Mouse (Mus musculus): ENCODE data around the gene H2-Aa. TPM values are rescaled to one million over a fixed set of nuclear protein-coding genes. Genes with fewer than 3 reads are reported as not detected.

H2-Aa gene
- polyA plus RNA-seq, 1 experiment, result 508 TPM

DNA sequence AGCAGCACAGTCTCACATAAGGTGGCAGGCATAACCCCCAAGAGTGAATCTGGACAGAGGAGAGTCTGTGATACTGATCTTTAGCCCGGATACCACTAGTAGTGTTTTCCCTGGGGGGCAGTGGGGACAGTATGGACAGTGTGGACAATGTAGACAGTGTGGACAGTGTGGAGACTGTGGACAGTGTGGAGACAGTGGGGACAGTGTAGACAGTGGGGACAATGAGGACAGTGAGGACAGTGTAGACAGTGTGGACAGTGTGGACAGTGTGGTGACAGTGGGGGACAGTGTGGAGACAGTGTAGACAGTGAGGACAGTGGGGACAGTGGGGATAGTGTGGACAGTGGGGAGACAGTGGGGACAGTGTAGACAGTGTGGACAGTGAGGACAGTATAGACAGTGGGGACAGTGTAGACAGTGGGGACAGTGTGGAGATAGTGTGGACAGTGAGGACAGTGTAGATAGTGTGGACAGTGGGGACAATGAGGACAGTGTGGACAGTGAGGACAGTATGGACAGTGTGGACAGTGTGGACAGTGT lies 7.1 kb downstream of the H2-Aa start:
- no peaks in the 10 kb centered on the region for H3K4me1 ChIP-seq (ENCODE audit: control insufficient read depth, insufficient read depth, low read length)
- H3K4me3 ChIP-seq (ENCODE audit: insufficient read depth, low read depth, low read length), result no peak overlapping the region
- 78% methylated on average over 1 of the region's 1 CpGs for WGBS
- TF ChIP-seq POLR2A (IDR thresholded peaks at IDR 0.05; ENCODE audit: insufficient read depth, low read depth, low read length), result no peak
- no peak for TF ChIP-seq CTCF (IDR thresholded peaks at IDR 0.05; ENCODE audit: insufficient read depth, low read depth, low read length)
- H3K27ac ChIP-seq (ENCODE audit: insufficient read depth, low read depth, low read length), result no peak overlapping the region

DNA sequence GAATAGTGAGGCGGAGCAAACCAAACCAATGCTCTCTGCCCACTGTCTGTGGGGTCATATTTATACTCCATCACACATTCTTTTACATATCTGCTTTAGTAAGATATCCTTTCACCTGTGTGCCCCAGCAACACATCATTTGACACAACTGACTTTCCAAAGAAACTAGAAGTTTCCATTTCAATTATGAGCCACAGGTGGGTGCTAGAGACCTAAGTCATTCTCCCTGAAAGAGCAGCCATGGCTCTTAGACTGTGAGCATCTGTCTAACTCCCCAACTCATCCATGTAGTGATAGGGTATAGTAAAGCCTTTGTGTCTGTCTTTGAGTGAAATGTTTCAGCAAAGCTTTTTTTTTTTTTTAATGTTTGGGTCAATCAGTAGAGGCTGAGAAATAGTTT lies 15.5 kb downstream of the H2-Aa start:
- TF ChIP-seq CTCF (IDR thresholded peaks at IDR 0.05; ENCODE audit: insufficient read depth, low read depth, low read length) (no peak), POLR2A (IDR thresholded peaks at IDR 0.05; ENCODE audit: insufficient read depth, low read depth, low read length) (no peak)
- Histone ChIP-seq H3K4me3 (ENCODE audit: insufficient read depth, low read depth, low read length) (no peak overlapping the region), H3K4me1 (ENCODE audit: control insufficient read depth, insufficient read depth, low read length) (no peaks in the 10 kb centered on the region), H3K27ac (ENCODE audit: insufficient read depth, low read depth, low read length) (no peak overlapping the region)
- WGBS, result 97% methylated on average over 1 of the region's 1 CpGs

DNA sequence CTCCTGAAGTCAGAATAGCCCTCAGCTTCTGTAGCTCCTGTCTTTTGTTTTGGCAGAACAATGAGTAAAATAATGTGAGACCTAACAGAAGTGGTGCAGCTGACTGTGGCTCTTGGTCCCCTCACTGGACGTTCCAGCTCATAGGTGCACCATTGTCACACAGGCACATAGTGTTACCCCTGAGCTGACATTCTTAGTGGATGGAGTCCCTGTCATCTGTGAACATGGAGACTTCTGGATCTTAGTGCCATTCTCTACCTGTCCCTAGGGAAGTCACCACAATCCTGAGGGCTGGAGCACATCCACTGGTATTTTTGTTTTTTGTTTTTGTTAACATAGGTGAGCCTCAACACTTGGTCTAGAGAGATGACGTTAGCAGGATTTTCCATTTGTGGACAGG lies 16.7 kb downstream of the H2-Aa start:
- TF ChIP-seq CTCF (IDR thresholded peaks at IDR 0.05; ENCODE audit: insufficient read depth, low read depth, low read length) (no peak), POLR2A (IDR thresholded peaks at IDR 0.05; ENCODE audit: insufficient read depth, low read depth, low read length) (no peak)
- no peak overlapping the region for H3K27ac ChIP-seq (ENCODE audit: insufficient read depth, low read depth, low read length)
- 74% methylated on average over 2 of the region's 2 CpGs for WGBS
- no peaks in the 10 kb centered on the region for H3K4me1 ChIP-seq (ENCODE audit: control insufficient read depth, insufficient read depth, low read length)
- no peak overlapping the region for H3K4me3 ChIP-seq (ENCODE audit: insufficient read depth, low read depth, low read length)

DNA sequence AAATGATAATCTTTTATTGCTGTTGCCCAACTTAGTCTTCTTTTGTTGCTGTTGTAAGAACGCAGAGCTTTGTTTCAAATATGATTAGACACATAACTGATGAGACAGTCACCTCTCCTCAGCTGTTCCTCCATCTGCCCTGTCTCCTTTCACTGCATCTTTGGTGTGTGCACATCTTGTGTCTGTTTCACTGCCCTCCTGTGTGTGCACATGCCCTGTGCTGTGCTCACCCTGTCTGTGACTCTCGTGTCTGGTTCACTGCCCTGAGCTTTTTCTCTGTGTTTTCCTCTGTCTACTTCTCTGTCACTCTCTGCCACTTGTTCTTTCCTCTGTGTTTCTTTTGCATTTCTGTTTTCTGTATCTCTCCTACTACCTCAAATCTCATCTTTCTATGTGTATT lies 17.4 kb downstream of the H2-Aa start:
- no peak for TF ChIP-seq CTCF (IDR thresholded peaks at IDR 0.05; ENCODE audit: insufficient read depth, low read depth, low read length)
- no peak for TF ChIP-seq POLR2A (IDR thresholded peaks at IDR 0.05; ENCODE audit: insufficient read depth, low read depth, low read length)
- H3K4me3 ChIP-seq (ENCODE audit: insufficient read depth, low read depth, low read length), result no peak overlapping the region
- WGBS, result 82% methylated on average over 2 of the region's 2 CpGs
- no peak overlapping the region for H3K27ac ChIP-seq (ENCODE audit: insufficient read depth, low read depth, low read length)
- peaks cover under 1% of the 10 kb centered on the region; the same call in 1 of the 2 replicates for H3K4me1 ChIP-seq (ENCODE audit: control insufficient read depth, insufficient read depth, low read length)

DNA sequence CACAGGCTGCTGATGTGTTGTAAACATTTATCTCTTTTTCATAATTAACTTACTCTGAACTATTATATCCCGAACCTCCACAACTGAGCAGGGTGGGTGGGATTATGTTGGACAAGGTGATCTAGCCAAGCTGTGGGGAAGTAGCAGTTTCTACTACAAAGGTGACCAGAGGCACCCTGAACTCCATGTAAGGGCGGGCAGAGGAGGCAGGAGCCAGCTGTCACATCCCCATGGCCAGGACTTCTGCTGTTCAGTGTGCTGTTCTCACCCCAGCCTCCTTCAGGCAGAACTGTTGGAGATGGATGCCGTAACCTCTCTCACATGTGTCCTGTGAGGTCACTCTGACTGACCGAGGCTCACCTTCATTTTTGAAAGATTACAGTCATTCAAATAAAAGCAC lies 17.8 kb downstream of the H2-Aa start:
- 81% methylated on average over 4 of the region's 4 CpGs for WGBS
- H3K4me3 ChIP-seq (ENCODE audit: insufficient read depth, low read depth, low read length), result no peak overlapping the region
- TF ChIP-seq CTCF (IDR thresholded peaks at IDR 0.05; ENCODE audit: insufficient read depth, low read depth, low read length) (no peak), POLR2A (IDR thresholded peaks at IDR 0.05; ENCODE audit: insufficient read depth, low read depth, low read length) (no peak)
- H3K4me1 ChIP-seq (ENCODE audit: control insufficient read depth, insufficient read depth, low read length), result peaks cover 4% of the 10 kb centered on the region
- no peak overlapping the region for H3K27ac ChIP-seq (ENCODE audit: insufficient read depth, low read depth, low read length)

DNA sequence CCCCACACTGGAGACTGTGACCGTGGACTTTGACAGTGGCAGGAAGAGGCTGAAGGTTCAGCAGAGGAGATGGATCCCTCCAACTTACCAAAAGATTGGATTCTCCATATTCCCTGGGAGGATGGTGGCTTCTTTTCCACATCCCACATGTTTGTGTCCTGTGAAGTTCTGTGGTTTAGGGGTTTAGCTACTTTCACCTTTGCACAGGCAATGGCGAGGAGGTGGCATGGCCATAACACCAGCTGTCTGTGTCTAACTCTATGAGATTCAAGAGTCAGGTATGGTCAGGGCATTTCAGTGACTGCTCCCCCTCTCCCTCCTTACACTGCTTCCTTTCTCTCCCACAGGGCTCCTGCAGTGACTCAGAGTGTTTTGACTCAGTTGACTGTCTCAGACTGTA lies 18.9 kb downstream of the H2-Aa start:
- Histone ChIP-seq H3K27ac (ENCODE audit: insufficient read depth, low read depth, low read length) (no peak overlapping the region), H3K4me1 (ENCODE audit: control insufficient read depth, insufficient read depth, low read length) (peaks cover 12% of the 10 kb centered on the region), H3K4me3 (ENCODE audit: insufficient read depth, low read depth, low read length) (no peak overlapping the region)
- TF ChIP-seq POLR2A (IDR thresholded peaks at IDR 0.05; ENCODE audit: insufficient read depth, low read depth, low read length) (no peak), CTCF (IDR thresholded peaks at IDR 0.05; ENCODE audit: insufficient read depth, low read depth, low read length) (no peak)
- 94% methylated on average over 2 of the region's 2 CpGs for WGBS

DNA sequence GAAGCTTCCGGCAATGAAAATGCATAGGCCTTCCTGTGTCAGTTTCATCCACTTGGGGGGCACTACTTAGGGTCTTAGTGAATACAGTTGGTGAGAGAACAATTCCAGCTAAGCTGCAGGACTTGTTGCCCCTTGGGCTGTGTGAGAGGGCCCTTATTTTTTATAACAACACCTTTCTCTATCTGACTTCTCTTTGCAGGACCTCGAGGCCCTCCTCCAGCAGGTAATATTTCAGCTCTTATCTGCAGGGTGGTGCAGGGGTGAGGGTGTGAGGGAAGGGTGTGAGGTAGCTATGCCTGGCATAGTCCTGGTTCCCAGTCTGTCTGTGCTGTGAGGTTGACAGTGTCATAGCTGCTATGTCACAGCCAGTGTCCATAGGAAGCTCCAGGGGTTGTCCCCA lies 19.4 kb downstream of the H2-Aa start:
- TF ChIP-seq POLR2A (IDR thresholded peaks at IDR 0.05; ENCODE audit: insufficient read depth, low read depth, low read length) (no peak), CTCF (IDR thresholded peaks at IDR 0.05; ENCODE audit: insufficient read depth, low read depth, low read length) (no peak)
- Histone ChIP-seq H3K4me3 (ENCODE audit: insufficient read depth, low read depth, low read length) (no peak overlapping the region), H3K4me1 (ENCODE audit: control insufficient read depth, insufficient read depth, low read length) (peaks cover 17% of the 10 kb centered on the region), H3K27ac (ENCODE audit: insufficient read depth, low read depth, low read length) (no peak overlapping the region)
- WGBS, result 81% methylated on average over 2 of the region's 2 CpGs

DNA sequence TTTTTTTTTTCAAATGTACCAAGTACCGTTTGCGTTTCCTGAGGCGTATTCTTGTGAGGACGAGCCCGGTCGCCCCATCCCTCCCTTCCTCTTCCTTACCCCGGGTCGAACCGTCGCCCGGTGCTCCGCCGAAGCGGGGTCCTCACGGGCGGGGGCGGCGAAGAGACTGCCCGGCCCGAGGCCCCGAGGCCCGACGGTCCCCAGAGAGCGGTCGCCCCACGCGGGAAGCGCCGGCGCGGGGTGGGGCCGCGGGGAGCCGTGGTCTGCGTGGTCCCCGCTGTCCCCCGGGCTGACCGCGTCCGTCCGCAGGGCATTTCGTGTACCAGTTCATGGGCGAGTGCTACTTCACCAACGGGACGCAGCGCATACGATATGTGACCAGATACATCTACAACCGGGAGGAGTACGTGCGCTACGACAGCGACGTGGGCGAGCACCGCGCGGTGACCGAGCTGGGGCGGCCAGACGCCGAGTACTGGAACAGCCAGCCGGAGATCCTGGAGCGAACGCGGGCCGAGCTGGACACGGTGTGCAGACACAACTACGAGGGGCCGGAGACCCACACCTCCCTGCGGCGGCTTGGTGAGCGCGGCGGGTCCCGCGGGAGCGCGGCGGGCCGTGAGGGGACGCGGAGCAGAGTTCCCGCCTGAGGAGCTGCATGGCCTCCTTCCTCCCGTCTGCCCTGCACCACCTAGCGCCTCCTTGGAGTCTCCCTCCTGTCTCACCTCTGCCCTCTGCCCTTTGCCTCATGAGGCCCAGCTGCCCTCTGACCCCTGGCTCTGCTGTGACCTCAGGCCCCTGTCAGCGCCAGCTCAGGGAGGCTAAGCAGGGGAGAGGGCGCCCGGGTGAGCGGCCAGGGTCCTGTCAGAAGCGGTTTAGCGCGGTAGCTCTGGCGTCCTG lies 22.9 kb downstream of the H2-Aa start:
- H3K4me1 ChIP-seq (ENCODE audit: control insufficient read depth, insufficient read depth, low read length), result peaks cover 19% of the 10 kb centered on the region
- TF ChIP-seq CTCF (IDR thresholded peaks at IDR 0.05; ENCODE audit: insufficient read depth, low read depth, low read length), result no peak
- TF ChIP-seq POLR2A (IDR thresholded peaks at IDR 0.05; ENCODE audit: insufficient read depth, low read depth, low read length), result no peak
- 1% methylated on average over 93 of the region's 93 CpGs for WGBS
- H3K4me3 ChIP-seq (ENCODE audit: insufficient read depth, low read depth, low read length), result peak overlapping the region; percentile 47
- H3K27ac ChIP-seq (ENCODE audit: insufficient read depth, low read depth, low read length), result no peak overlapping the region

DNA sequence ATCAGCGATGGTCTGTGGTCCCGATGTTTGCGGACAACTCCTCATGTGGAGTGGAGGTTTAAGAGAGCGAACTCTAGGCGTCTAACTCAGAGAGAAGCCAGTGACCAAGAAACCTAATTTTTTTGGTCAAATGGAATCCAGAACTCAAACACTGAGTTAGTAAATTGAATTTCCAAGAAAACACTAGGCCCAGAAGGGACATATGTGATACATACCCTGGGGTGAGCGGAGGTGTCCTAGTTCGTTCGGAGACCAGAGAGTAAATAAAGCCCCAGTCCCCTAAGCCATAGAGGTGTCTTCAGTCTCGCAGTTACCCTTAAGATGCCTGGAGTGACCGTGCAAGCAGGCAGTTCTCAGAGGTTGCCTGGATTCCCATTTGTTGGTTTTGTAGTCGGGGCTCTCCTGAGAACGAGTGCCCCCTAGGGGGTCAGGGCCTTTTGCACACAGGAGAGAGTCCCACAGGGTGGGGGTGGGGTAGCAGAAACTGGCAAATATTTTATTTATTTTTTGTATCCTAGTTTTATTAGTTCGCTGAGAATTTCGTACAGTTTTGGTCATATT lies 23.7 kb downstream of the H2-Aa start:
- TF ChIP-seq CTCF (IDR thresholded peaks at IDR 0.05; ENCODE audit: insufficient read depth, low read depth, low read length) (no peak), POLR2A (IDR thresholded peaks at IDR 0.05; ENCODE audit: insufficient read depth, low read depth, low read length) (no peak)
- H3K4me1 ChIP-seq (ENCODE audit: control insufficient read depth, insufficient read depth, low read length), result peaks cover 19% of the 10 kb centered on the region
- no peak overlapping the region for H3K27ac ChIP-seq (ENCODE audit: insufficient read depth, low read depth, low read length)
- no peak overlapping the region for H3K4me3 ChIP-seq (ENCODE audit: insufficient read depth, low read depth, low read length)
- WGBS, result 17% methylated on average over 14 of the region's 14 CpGs

All from olfactory bulb, adult 2 months (tissue).